Mouse (Mus musculus) cerebellum, postnatal 25 days (tissue): Measurements from ENCODE around the gene Bcar3.

Experiments used
- DNase-seq, 2 experiments: peaks; one replicate each; pipeline ENCODE4 v3.0.0; 2021; ENCODE audit warnings: mixed read lengths in 2 of 2

Gene Bcar3

GRCm38 (mm10) chr3:122461932-122462871 is 168.3 kb downstream of the Bcar3 start:
- peak; percentile 59 to 78 for DNase-seq

GRCm38 (mm10) chr3:122463166-122463565 is 169.2 kb downstream of the Bcar3 start:
- DNase-seq = no peak

DNA sequence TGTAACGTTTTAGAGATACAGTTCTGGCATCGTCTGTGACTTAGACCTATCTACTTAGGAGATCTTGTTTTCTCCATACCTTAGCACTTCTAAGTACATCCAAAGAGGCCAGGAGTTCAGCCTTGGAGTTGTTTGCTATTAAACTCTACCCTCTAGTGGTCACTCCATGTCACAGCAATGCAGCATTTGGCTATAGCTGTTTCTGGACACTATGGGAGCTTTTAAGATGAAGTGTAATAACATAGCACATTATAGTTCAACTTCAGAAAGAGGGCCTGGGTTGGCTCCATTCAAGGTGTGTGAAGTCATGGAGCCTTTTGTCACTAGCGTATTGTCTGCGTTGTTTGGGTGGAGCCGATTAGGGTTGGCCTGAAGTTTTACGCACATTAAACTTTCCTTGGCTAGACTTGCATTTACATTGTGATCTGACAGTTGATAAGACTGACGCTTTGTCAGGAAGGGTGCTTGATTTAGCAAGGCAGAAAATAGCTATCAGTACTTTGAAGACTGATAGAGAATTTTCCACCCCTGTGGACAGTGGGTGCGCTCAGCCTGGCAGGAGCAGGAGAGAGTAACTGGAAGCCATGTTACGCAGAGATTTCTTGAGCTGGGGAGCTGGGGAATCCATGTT is 172.3 kb downstream of the Bcar3 start:
- peak; percentile 45 to 79 for DNase-seq

GRCm38 (mm10) chr3:122467977-122468376 is 174.0 kb downstream of the Bcar3 start:
- DNase-seq = no peak

DNA sequence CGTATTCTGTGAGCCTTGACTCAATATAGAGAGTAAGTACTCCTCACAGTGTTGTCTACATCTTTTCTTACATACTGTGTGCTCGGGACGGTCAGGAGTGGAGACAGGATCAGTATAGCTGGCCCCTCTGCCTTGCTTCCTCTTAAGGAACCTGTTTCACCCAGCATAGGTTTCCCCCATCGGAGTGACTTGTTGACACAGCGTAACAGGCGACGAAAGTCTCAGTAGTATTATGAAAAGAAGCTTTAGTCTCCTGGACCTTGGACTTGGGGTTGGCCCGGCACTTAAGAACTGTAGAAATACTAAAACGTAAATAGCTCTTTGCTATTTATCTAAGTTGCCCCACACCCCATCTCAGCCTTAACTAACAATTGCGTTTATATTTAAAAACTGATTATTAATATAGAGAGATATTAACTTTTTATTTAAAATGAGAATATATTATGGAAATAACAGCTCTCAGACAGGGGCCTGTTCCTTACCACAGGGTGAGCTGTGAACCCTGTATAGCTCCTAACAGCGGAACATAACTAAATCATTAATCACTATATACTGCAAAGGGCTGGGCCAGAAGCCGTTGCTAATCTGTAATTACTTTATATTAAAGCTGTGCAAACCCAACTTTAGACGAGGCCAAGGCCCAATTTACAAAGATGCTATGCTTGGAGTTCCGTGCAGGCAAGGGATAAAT is 176.5 kb downstream of the Bcar3 start:
- no peak for DNase-seq

DNA sequence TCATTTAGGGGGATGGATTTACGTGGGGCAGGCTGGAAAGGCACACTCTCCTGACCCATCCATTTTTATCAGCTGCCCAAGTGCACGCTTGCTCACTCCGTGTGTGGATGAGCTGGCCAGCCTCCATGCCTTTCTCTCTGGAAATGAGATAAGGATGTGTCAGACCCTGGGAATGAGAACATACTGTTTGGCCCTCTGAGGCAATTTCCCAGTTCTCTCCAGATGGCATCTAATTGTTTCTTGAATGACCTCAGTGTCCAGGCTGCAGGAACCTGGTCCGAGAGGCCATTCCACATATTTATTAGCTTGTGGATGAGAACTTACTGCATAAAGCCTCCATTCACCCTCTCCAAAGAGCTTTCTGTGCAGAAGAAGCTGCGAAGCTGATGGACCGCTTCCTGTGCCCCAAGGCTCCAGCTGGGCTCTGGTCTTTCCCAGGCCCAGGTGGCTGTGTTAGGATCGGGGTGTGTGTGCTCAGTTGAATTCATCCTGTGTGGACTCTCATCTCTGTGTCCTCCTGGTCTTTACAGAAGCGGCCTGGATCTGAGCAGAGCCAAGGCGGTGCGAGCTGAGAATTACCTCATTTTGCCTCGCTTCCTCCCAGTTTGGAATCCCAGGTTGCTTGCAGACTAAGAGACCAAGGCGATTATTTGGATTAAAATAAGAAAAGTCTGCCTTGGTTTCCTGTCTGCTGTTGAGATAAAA is 177.2 kb downstream of the Bcar3 start:
- peak; percentile 71 to 82 for DNase-seq

- DNase-seq = no peak
Measured at GRCm38 (mm10) chr3:122472412-122472811, 178.5 kb downstream of the Bcar3 start.

- no peak for DNase-seq
Measured at GRCm38 (mm10) chr3:122473523-122474034, 179.6 kb downstream of the Bcar3 start.

DNA sequence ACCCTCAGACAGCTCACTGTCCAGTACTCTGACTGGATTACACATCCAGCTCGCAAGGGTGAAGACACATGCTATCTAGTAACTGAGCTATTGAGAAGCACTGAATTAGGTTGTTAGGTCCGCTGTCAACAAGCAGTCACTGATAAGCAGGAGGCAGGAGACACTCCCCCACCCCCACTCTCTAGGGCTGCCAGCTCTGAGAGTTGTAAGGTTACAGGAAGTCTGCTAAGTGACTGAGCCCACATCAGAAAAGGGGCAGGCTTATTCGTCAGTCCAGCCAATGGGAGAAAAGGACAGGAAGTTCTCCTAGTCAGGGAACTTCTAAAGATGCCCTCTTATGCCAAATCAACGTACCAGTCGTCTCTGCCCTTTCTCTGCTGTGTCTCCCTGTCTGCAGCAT is 180.1 kb downstream of the Bcar3 start:
- no peak for DNase-seq

DNA sequence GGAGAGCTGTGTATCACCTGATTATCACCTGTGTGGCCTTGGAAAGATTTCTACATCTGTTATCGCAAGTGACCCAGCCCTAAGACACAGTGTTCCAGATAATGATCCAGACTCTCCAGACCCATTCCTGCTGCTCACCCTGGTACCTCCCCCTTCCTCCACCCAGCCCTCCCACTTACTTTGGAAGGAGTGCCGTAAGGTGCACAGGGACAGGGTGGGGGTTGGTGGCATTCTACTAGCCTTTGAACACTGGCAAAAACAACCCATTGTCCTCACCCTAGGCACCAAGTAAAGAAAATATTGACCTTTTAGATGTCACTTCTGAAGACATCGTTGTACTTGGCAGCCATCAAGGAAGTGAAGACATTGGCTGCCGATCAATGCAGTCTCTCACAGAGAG is 180.9 kb downstream of the Bcar3 start:
- no peak for DNase-seq

GRCm38 (mm10) chr3:122475735-122476134 is 181.8 kb downstream of the Bcar3 start:
- no peak for DNase-seq

DNA sequence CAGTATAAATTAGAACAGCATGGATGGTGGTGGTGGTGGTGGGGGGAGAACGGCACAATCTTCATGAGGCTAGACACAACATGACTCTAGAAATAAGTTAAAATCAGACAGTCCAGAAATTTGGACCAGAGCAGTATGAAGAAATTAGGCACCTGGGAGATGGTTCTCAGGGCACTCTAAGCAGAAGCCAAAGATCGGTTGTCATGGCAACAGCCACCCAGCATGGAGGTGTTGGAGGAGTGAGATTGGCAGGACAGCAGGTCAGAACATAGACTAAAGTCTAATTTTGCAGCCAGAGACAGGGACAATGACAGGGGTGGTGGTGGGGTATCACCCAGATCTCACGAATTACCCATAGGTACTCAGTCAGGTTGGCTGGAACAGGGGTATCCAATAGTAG is 182.7 kb downstream of the Bcar3 start:
- DNase-seq = peak in 1 of 2 experiments; percentile 55

DNA sequence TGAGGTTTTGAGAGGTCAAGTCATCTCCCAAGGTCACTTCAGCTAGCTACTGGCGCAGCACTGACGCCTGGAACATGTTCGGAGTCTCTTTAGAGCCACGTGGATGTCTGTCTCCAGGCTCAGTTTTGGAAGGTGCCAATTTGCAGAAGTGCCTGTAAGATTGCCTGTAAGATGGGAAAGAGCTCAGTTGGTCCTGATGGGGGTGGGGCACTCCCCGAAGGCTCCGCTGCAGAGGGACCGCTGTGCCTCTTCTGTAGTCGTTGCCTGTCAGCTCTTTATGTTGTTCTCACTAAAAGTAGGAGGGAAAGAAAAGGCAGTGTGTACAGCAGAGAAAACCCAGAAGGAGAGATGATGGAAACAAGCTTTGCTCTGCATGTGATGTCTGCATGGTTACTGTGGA is 183.6 kb downstream of the Bcar3 start:
- DNase-seq = no peak

- DNase-seq = no peak
Measured at GRCm38 (mm10) chr3:122478735-122479134, 184.8 kb downstream of the Bcar3 start.

GRCm38 (mm10) chr3:122480065-122480675 is 186.2 kb downstream of the Bcar3 start:
- DNase-seq = peak in 1 of 2 experiments; percentile 31

DNA sequence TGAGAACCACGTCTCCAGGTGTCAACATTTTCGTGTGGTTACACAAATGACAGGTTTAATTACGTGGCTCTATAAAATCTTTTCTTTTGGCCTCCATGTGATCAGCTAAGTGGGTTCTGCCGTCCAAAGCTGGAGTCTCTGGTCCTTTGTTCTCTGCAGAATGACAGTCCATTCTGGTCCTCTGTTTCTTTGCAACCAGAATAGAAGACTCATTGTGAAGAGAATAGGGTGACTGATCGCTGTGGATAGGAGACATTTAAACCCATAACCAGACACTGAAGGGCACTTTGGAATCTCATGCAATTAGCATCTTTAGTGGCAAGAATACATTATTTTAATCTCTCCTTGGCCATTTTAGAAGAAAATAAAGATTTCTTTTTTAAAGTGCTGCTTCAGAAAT is 187.1 kb downstream of the Bcar3 start:
- DNase-seq = no peak

DNA sequence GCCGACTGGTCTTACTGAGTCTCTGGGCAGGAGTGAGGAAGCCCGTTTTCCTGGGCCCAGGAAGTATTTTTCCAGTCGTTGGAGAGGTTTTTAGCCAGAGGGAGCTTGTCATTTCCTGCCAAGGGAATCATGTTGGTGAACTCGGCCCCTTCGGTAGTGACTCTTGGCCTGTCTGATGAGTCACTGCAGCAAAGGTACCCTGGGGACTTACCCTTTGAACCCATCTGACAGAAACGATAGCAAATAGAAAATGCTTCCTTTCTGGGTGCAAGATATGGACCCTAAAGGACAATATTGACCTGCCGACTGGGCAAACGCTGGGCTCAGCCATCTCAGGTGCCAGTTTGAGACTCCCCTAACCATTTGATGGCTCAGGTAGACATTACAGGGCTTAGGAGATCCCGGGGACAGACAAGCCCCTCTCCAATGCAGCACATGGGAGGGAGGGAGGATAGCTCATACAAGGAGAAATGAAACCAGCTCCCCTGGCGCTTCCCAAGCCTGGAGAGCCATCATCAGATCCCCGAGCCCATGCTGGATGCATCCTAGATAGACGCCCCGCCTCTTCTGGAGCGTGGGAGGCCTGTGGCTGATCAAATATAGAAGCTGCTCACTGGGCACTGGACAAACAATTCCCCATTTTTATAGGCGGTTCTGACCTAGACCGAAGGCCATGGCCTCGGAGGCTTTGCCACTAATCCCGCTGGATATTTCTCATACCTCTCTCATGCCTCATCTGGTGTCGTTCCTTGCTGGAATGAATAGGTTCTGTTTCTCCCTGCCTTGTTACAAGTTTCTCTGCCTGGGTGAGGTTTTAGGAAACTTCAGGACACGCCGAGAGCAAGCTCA is 188.2 kb downstream of the Bcar3 start:
- no peak for DNase-seq

DNA sequence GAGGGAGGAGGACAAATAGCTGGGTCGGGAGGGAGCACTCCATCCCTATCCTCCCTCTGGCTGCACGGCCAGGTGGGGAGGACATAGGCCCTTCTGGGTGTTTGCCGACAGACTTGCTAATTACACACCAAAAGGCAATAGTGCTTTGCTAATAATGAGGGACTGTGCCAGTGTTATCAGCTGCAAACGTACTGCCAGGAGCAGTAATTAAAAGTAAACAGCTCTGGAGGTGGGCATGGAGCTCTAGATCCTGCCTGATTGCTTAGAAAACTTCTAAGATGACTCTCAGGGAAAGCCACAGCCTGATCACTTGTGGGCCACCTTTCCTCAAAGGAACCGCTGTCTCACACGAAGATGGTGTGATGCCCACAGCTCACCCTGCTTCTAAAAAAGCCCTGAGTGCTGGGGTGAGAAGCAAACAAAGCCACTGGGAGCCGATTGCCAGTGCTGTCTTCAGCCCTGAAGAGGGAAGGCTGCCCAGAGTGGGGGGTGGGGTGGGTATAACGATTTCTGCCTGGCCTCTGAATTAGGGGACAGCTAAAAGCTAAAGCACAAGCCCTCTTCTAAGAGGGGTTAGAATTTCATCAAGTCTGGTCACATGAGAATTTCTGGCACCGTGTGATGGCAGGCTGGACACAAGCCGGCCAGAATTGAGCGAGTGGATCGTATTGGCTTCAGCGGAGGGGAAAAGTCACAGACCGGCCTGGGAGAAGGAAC is 189.3 kb downstream of the Bcar3 start:
- DNase-seq = peak; percentile 27 to 49

DNA sequence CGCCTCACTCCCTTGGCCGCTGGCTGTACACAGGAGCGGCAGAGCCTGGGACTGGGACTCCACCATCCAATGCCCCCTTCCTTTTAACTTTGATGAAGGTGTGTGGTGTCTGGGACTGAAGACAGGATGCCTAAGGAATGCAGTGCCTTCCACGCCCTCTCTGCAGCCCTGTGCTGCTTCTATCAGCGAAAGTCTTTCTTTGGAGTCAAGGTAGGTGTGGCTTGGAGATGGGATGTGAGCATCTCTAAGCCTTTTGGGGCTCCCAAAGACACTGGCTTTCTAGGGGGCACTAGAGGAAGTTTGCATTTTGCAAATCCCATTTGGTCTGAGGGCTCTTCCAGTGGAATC is 189.8 kb downstream of the Bcar3 start:
- DNase-seq = no peak

DNA sequence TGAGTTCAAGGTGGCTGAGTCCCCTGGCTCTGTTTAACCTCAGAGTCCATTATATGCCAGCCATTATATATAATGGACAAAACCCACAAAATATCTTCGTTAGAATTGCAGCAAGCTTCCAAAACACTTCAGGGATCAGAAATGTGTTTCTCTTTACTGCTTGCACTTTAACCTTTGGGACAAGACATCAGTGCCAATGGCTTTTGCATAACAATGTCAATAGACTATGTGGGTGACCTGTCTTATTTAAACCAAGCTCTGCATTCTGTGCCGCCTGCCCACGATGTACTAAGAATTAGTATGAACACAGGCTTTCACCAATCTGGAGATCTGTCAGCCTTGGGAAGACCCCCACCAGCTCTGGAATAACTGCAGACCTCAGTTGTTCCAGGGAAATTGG is 190.4 kb downstream of the Bcar3 start:
- DNase-seq = no peak

DNA sequence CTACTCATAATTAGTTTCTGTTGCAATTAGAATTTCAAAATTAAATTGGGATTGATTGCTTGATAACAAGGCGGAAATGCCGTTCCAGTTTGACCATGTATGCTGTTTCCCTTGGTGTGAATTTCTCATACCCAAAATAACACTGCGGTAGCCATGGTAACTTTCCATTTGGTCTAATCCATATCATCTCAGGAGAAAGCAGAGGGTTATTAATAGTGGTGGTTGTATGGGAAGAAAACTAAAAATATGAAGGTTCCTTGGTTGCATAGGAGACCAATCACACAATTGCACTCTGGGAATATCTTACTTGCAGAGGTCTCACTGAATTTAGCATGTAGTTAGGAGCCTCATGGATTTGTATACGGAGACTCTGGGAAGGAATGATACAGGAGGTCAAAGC is 191.8 kb downstream of the Bcar3 start:
- no peak for DNase-seq
